Mouse (Mus musculus) embryonic facial prominence, embryonic 15.5 days (tissue): Measurements from ENCODE around the gene Dbp. TPM values are rescaled to one million over a fixed set of nuclear protein-coding genes. Genes with fewer than 3 reads are reported as not detected.
A peak's percentile ranks its signal among the peaks of the same experiment; 100 is the strongest.

Experiments used
- ATAC-seq: fragments of 200-750 bp; cut with Nextera tagmentation; 2 replicates; pipeline ENCODE4 v1.8.0; 2017; ENCODE audit warnings: low read depth, moderate TSS enrichment; ENCODE audit not compliant: insufficient number of reproducible peaks, low FRiP score, low TSS enrichment
- H3K27ac ChIP-seq: fragments of 300-500 bp; sonication (generic); replicated peaks from 2 replicates; pipeline ENCODE4 v1.5.1; 2015; ENCODE audit warnings: mild to moderate bottlenecking, inconsistent platforms
- H3K27me3 ChIP-seq: fragments of 300-500 bp; sonication (generic); 2 replicates; pipeline ENCODE4 v1.6.1; 2015; ENCODE audit warnings: inconsistent platforms
- H3K36me3 ChIP-seq: fragments of 300-500 bp; sonication (generic); 2 replicates; pipeline ENCODE4 v1.6.1; 2015; ENCODE audit warnings: mild to moderate bottlenecking, inconsistent platforms
- H3K4me1 ChIP-seq: fragments of 300-500 bp; sonication (generic); 2 replicates; pipeline ENCODE4 v1.6.1; 2015; ENCODE audit warnings: inconsistent platforms
- H3K4me2 ChIP-seq: fragments of 300-500 bp; sonication (generic); replicated peaks from 2 replicates; pipeline ENCODE4 v1.6.1; 2015; ENCODE audit warnings: mild to moderate bottlenecking, inconsistent platforms
- H3K4me3 ChIP-seq: fragments of 300-500 bp; sonication (generic); replicated peaks from 2 replicates; pipeline ENCODE4 v1.5.1; 2015; ENCODE audit warnings: mild to moderate bottlenecking, inconsistent platforms
- H3K9ac ChIP-seq: fragments of 300-500 bp; sonication (generic); 2 replicates; pipeline ENCODE4 v1.6.1; 2015; ENCODE audit warnings: inconsistent platforms
- H3K9me3 ChIP-seq: fragments of 300-500 bp; sonication (generic); replicated peaks from 2 replicates; pipeline ENCODE4 v1.6.1; 2016; ENCODE audit warnings: inconsistent platforms
- WGBS: fragments of 180-500 bp; shearing (Covaris S2); methylation state at CpG from one replicate; pipeline ENCODE4 v1.1.7; 2015; 5-methylcytosine and 5-hydroxymethylcytosine counted together
- polyA plus RNA-seq: library from polyadenylated mRNA; unstranded; fragments of >200 nt; fragmentation: Nextera tagmentation; extraction: Ambion mirVana; gene quantifications from 2 replicates; pipeline ENCODE4 v1.2.1, GENCODE M21; 2015

Gene Dbp
- polyA plus RNA-seq, 1 experiment from 2014 or later, result 7.0 TPM

GRCm38 (mm10) chr7:45720413-45721233, 15.7 kb downstream of the Dbp start, which contains the start of gene Fam83e:
TSS of gene Fam83e (plus strand) at chr7:45721212.
- Histone ChIP-seq H3K27me3 (no peaks in the 10 kb centered on the region), H3K36me3 (peaks cover 60% of the 10 kb centered on the region), H3K9ac (no peak within 1 kb of the TSS), H3K4me2 (no peak within 1 kb of the TSS), H3K4me1 (peaks cover 32% of the 10 kb centered on the region), H3K27ac (peak within 1 kb of the TSS; percentile 61; the same call in 1 of the 2 replicates), H3K9me3 (no peaks in the 10 kb centered on the region), H3K4me3 (no peak within 1 kb of the TSS)
- ATAC-seq, result no peak
- 79% methylated on average over 14 of the region's 14 CpGs for WGBS

- H3K36me3 ChIP-seq, result peaks cover 65% of the 10 kb centered on the region
- no peaks in the 10 kb centered on the region for H3K9me3 ChIP-seq
- ATAC-seq, result no peak
- H3K27me3 ChIP-seq, result no peaks in the 10 kb centered on the region
- H3K9ac ChIP-seq, result no peak overlapping the region
- H3K4me3 ChIP-seq, result no peak overlapping the region
- H3K4me1 ChIP-seq, result peaks cover 26% of the 10 kb centered on the region
- H3K4me2 ChIP-seq, result no peak overlapping the region
- H3K27ac ChIP-seq, result peak overlapping the region; percentile 61; the same call in 1 of the 2 replicates
- 82% methylated on average over 7 of the region's 7 CpGs for WGBS
These were observed 16.3 kb downstream of the Dbp start for GRCm38 (mm10) chr7:45721234-45721571.

- H3K9me3 ChIP-seq, result no peaks in the 10 kb centered on the region
- H3K4me1 ChIP-seq, result peaks cover 20% of the 10 kb centered on the region
- 0 out of 2 replicates have a peak overlapping the region, but pooled peaks have one; percentile 6 for H3K27ac ChIP-seq
- no peak for ATAC-seq
- H3K9ac ChIP-seq, result no peak overlapping the region
- H3K4me3 ChIP-seq, result no peak overlapping the region
- H3K27me3 ChIP-seq, result no peaks in the 10 kb centered on the region
- WGBS, result 60% methylated on average over 13 of the region's 13 CpGs
- no peak overlapping the region for H3K4me2 ChIP-seq
- H3K36me3 ChIP-seq, result peaks cover 70% of the 10 kb centered on the region
These were observed 16.9 kb downstream of the Dbp start for GRCm38 (mm10) chr7:45721642-45722347.

- Histone ChIP-seq H3K27me3 (no peaks in the 10 kb centered on the region), H3K36me3 (peaks cover 74% of the 10 kb centered on the region)
- WGBS, result 85% methylated on average over 13 of the region's 13 CpGs
These were observed 17.4 kb downstream of the Dbp start for GRCm38 (mm10) chr7:45722348-45722713.

GRCm38 (mm10) chr7:45723301-45723700, 18.4 kb downstream of the Dbp start:
- no peak overlapping the region for H3K9ac ChIP-seq
- WGBS, result 90% methylated on average over 4 of the region's 4 CpGs
- H3K27me3 ChIP-seq, result no peaks in the 10 kb centered on the region
- H3K4me1 ChIP-seq, result peaks cover 16% of the 10 kb centered on the region
- H3K27ac ChIP-seq, result no peak overlapping the region
- no peaks in the 10 kb centered on the region for H3K9me3 ChIP-seq
- no peak overlapping the region for H3K4me3 ChIP-seq
- H3K36me3 ChIP-seq, result peaks cover 78% of the 10 kb centered on the region
- ATAC-seq, result no peak
- H3K4me2 ChIP-seq, result no peak overlapping the region

More at GRCm38 (mm10) chr7:45722348-45722713, 17.4 kb downstream of the Dbp start:
- no peak overlapping the region for H3K4me2 ChIP-seq
- peaks cover 16% of the 10 kb centered on the region for H3K4me1 ChIP-seq
- 0 out of 2 replicates have a peak overlapping the region, but pooled peaks have one; percentile 6 for H3K27ac ChIP-seq
- no peaks in the 10 kb centered on the region for H3K9me3 ChIP-seq
- ATAC-seq, result no peak
- no peak overlapping the region for H3K9ac ChIP-seq
- no peak overlapping the region for H3K4me3 ChIP-seq

GRCm38 (mm10) chr7:45723781-45724180, 18.9 kb downstream of the Dbp start:
- Histone ChIP-seq H3K27ac (no peak overlapping the region), H3K4me1 (peaks cover 15% of the 10 kb centered on the region), H3K9ac (no peak overlapping the region), H3K4me2 (no peak overlapping the region), H3K27me3 (no peaks in the 10 kb centered on the region), H3K9me3 (no peaks in the 10 kb centered on the region), H3K36me3 (peaks cover 83% of the 10 kb centered on the region), H3K4me3 (no peak overlapping the region)
- ATAC-seq, result no peak
- WGBS, result 90% methylated on average over 14 of the region's 14 CpGs

GRCm38 (mm10) chr7:45725151-45725550, 20.3 kb downstream of the Dbp start:
- WGBS, result 89% methylated on average over 9 of the region's 9 CpGs
- H3K4me1 ChIP-seq, result peaks cover 2% of the 10 kb centered on the region
- no peaks in the 10 kb centered on the region for H3K9me3 ChIP-seq
- H3K27me3 ChIP-seq, result no peaks in the 10 kb centered on the region
- no peak overlapping the region for H3K4me3 ChIP-seq
- peaks cover 75% of the 10 kb centered on the region for H3K36me3 ChIP-seq
- H3K4me2 ChIP-seq, result no peak overlapping the region
- ATAC-seq, result no peak
- H3K27ac ChIP-seq, result no peak overlapping the region
- H3K9ac ChIP-seq, result no peak overlapping the region

GRCm38 (mm10) chr7:45725713-45726112, 20.8 kb downstream of the Dbp start, which contains the start of gene Spaca4:
TSS of gene Spaca4 (minus strand) at chr7:45725813.
- ATAC-seq, result no peak
- peaks cover 7% of the 10 kb centered on the region for H3K4me1 ChIP-seq
- no peaks in the 10 kb centered on the region for H3K27me3 ChIP-seq
- no peak within 1 kb of the TSS for H3K9ac ChIP-seq
- H3K36me3 ChIP-seq, result peaks cover 70% of the 10 kb centered on the region
- no peaks in the 10 kb centered on the region for H3K9me3 ChIP-seq
- WGBS, result 92% methylated on average over 11 of the region's 11 CpGs
- H3K27ac ChIP-seq, result no peak within 1 kb of the TSS
- no peak within 1 kb of the TSS for H3K4me2 ChIP-seq
- no peak within 1 kb of the TSS for H3K4me3 ChIP-seq

GRCm38 (mm10) chr7:45726419-45726818, 21.5 kb downstream of the Dbp start:
- peaks cover 13% of the 10 kb centered on the region for H3K4me1 ChIP-seq
- no peaks in the 10 kb centered on the region for H3K9me3 ChIP-seq
- H3K36me3 ChIP-seq, result peaks cover 64% of the 10 kb centered on the region
- no peak for ATAC-seq
- H3K4me2 ChIP-seq, result no peak overlapping the region
- no peak overlapping the region for H3K9ac ChIP-seq
- H3K27me3 ChIP-seq, result no peaks in the 10 kb centered on the region
- H3K4me3 ChIP-seq, result no peak overlapping the region
- H3K27ac ChIP-seq, result no peak overlapping the region
- 91% methylated on average over 10 of the region's 10 CpGs for WGBS

- Histone ChIP-seq H3K36me3 (peaks cover 52% of the 10 kb centered on the region), H3K9me3 (no peaks in the 10 kb centered on the region), H3K4me1 (peaks cover 13% of the 10 kb centered on the region), H3K27ac (no peak overlapping the region), H3K9ac (no peak overlapping the region), H3K27me3 (no peaks in the 10 kb centered on the region), H3K4me3 (no peak overlapping the region), H3K4me2 (no peak overlapping the region)
- no peak for ATAC-seq
- WGBS, result 77% methylated on average over 3 of the region's 3 CpGs
These were observed 22.7 kb downstream of the Dbp start for GRCm38 (mm10) chr7:45727625-45728024.

GRCm38 (mm10) chr7:45730727-45731431, 26.0 kb downstream of the Dbp start:
- H3K9ac ChIP-seq, result no peak overlapping the region
- 16% methylated on average over 16 of the region's 16 CpGs for WGBS
- peak overlapping the region; percentile 25; the same call in 1 of the 2 replicates for H3K27ac ChIP-seq

More at GRCm38 (mm10) chr7:45730727-45731431, 26.0 kb downstream of the Dbp start:
- no peak overlapping the region for H3K4me2 ChIP-seq
- no peaks in the 10 kb centered on the region for H3K27me3 ChIP-seq
- no peak overlapping the region for H3K4me3 ChIP-seq
- peaks cover 13% of the 10 kb centered on the region for H3K4me1 ChIP-seq
- H3K36me3 ChIP-seq, result peaks cover 22% of the 10 kb centered on the region
- H3K9me3 ChIP-seq, result no peaks in the 10 kb centered on the region
- no peak for ATAC-seq
